Mouse (Mus musculus): ENCODE data around the gene H2-M3. TPM values are rescaled to one million over a fixed set of nuclear protein-coding genes. Genes with fewer than 3 reads are reported as not detected.
"Not testable (repeated sequence)": the region's sequence is repeated elsewhere in the genome, so short reads cannot be mapped to it uniquely, and the experiment has no call there.

Gene H2-M3
- 1.5 and 1.6 TPM in 2 replicates for polyA plus RNA-seq (2015; fragmentation: Nextera tagmentation; extraction: Ambion mirVana)

- H3K4me3 ChIP-seq (ENCODE audit: low read length), result peak within 1 kb of the TSS; percentile 54
- no peaks in the 10 kb centered on the region for H3K27me3 ChIP-seq (replicated peaks; ENCODE audit: control insufficient read depth, insufficient read depth, low read length)
- peak within 1 kb of the TSS; percentile 54 for H3K9ac ChIP-seq (ENCODE audit: low read depth, low read length)
- peak within 1 kb of the TSS; percentile 94 for H3K4me2 ChIP-seq (ENCODE audit: low read length)
- peak; percentile 99 for ATAC-seq
- no peak within 1 kb of the TSS for H3K27ac ChIP-seq (ENCODE audit: low read depth, low read length)
- 3% methylated on average over 26 of the region's 26 CpGs for WGBS
- H3K4me1 ChIP-seq (ENCODE audit: control insufficient read depth, insufficient read depth, low read depth, low read length), result no peaks in the 10 kb centered on the region
- no peaks in the 10 kb centered on the region for H3K36me3 ChIP-seq (ENCODE audit: control insufficient read depth, insufficient read depth, low read length)
- H3K9me3 ChIP-seq (ENCODE audit: control insufficient read depth, low read length), result no peaks in the 10 kb centered on the region
Measured at GRCm38 (mm10) chr17:37270058-37270701, at the start of gene H2-M3. Gene H2-M3, plus strand, starts transcription at chr17:37270220.

GRCm38 (mm10) chr17:37221879-37222278 lies 48.1 kb upstream of the H2-M3 start:
- ATAC-seq, result no peak
- Histone ChIP-seq H3K36me3 (ENCODE audit: control insufficient read depth, insufficient read depth, low read length) (no peaks in the 10 kb centered on the region), H3K27me3 (replicated peaks; ENCODE audit: control insufficient read depth, insufficient read depth, low read length) (no peaks in the 10 kb centered on the region), H3K9me3 (ENCODE audit: control insufficient read depth, low read length) (peaks cover 6% of the 10 kb centered on the region; the same call in 1 of the 2 replicates), H3K27ac (ENCODE audit: low read depth, low read length) (no peak overlapping the region), H3K4me2 (ENCODE audit: low read length) (no peak overlapping the region), H3K9ac (ENCODE audit: low read depth, low read length) (no peak overlapping the region), H3K4me1 (ENCODE audit: control insufficient read depth, insufficient read depth, low read depth, low read length) (no peaks in the 10 kb centered on the region), H3K4me3 (ENCODE audit: low read length) (no peak overlapping the region)
- WGBS, result 25% methylated on average over 1 of the region's 1 CpGs

GRCm38 (mm10) chr17:37237230-37237629 lies 32.8 kb upstream of the H2-M3 start, which contains the start of gene Olfr97:
Gene Olfr97, minus strand, starts transcription at chr17:37237330.
- H3K27ac ChIP-seq (ENCODE audit: low read depth, low read length); H3K4me2 ChIP-seq (ENCODE audit: low read length); H3K4me1 ChIP-seq (ENCODE audit: control insufficient read depth, insufficient read depth, low read depth, low read length); ATAC-seq; H3K4me3 ChIP-seq (ENCODE audit: low read length); H3K9me3 ChIP-seq (ENCODE audit: control insufficient read depth, low read length); H3K27me3 ChIP-seq (replicated peaks; ENCODE audit: control insufficient read depth, insufficient read depth, low read length); H3K9ac ChIP-seq (ENCODE audit: low read depth, low read length); H3K36me3 ChIP-seq (ENCODE audit: control insufficient read depth, insufficient read depth, low read length): not testable (repeated sequence)
- WGBS, result 94% methylated on average over 2 of the region's 2 CpGs

- H3K27me3 ChIP-seq (replicated peaks; ENCODE audit: control insufficient read depth, insufficient read depth, low read length), result no peaks in the 10 kb centered on the region
- no peak overlapping the region for H3K27ac ChIP-seq (ENCODE audit: low read depth, low read length)
- no peak for ATAC-seq
- H3K4me3 ChIP-seq (ENCODE audit: low read length), result no peak overlapping the region
- no peaks in the 10 kb centered on the region for H3K9me3 ChIP-seq (ENCODE audit: control insufficient read depth, low read length)
- no peaks in the 10 kb centered on the region for H3K4me1 ChIP-seq (ENCODE audit: control insufficient read depth, insufficient read depth, low read depth, low read length)
- WGBS, result 52% methylated on average over 3 of the region's 3 CpGs
- no peak overlapping the region for H3K4me2 ChIP-seq (ENCODE audit: low read length)
- H3K9ac ChIP-seq (ENCODE audit: low read depth, low read length), result no peak overlapping the region
- H3K36me3 ChIP-seq (ENCODE audit: control insufficient read depth, insufficient read depth, low read length), result no peaks in the 10 kb centered on the region
Measured at GRCm38 (mm10) chr17:37242198-37242597, 27.8 kb upstream of the H2-M3 start.

GRCm38 (mm10) chr17:37246715-37247114 lies 23.3 kb upstream of the H2-M3 start:
- H3K4me3 ChIP-seq (ENCODE audit: low read length), result no peak overlapping the region
- H3K36me3 ChIP-seq (ENCODE audit: control insufficient read depth, insufficient read depth, low read length), result no peaks in the 10 kb centered on the region
- H3K27ac ChIP-seq (ENCODE audit: low read depth, low read length), result no peak overlapping the region
- H3K4me1 ChIP-seq (ENCODE audit: control insufficient read depth, insufficient read depth, low read depth, low read length), result no peaks in the 10 kb centered on the region
- H3K9me3 ChIP-seq (ENCODE audit: control insufficient read depth, low read length), result no peaks in the 10 kb centered on the region
- H3K27me3 ChIP-seq (replicated peaks; ENCODE audit: control insufficient read depth, insufficient read depth, low read length), result no peaks in the 10 kb centered on the region
- 40% methylated on average over 5 of the region's 5 CpGs for WGBS
- peak; percentile 72; the same call in 1 of the 2 replicates for ATAC-seq
- no peak overlapping the region for H3K9ac ChIP-seq (ENCODE audit: low read depth, low read length)
- no peak overlapping the region for H3K4me2 ChIP-seq (ENCODE audit: low read length)

GRCm38 (mm10) chr17:37249460-37249859 lies 20.6 kb upstream of the H2-M3 start:
- no peaks in the 10 kb centered on the region for H3K27me3 ChIP-seq (replicated peaks; ENCODE audit: control insufficient read depth, insufficient read depth, low read length)
- no peaks in the 10 kb centered on the region for H3K4me1 ChIP-seq (ENCODE audit: control insufficient read depth, insufficient read depth, low read depth, low read length)
- H3K9me3 ChIP-seq (ENCODE audit: control insufficient read depth, low read length), result no peaks in the 10 kb centered on the region
- H3K4me3 ChIP-seq (ENCODE audit: low read length), result no peak overlapping the region
- H3K4me2 ChIP-seq (ENCODE audit: low read length), result no peak overlapping the region
- no peak overlapping the region for H3K9ac ChIP-seq (ENCODE audit: low read depth, low read length)
- no peak overlapping the region for H3K27ac ChIP-seq (ENCODE audit: low read depth, low read length)
- no peaks in the 10 kb centered on the region for H3K36me3 ChIP-seq (ENCODE audit: control insufficient read depth, insufficient read depth, low read length)
- ATAC-seq, result no peak

GRCm38 (mm10) chr17:37250544-37250943 lies 19.5 kb upstream of the H2-M3 start:
- no peak for ATAC-seq
- no peaks in the 10 kb centered on the region for H3K36me3 ChIP-seq (ENCODE audit: control insufficient read depth, insufficient read depth, low read length)
- H3K9ac ChIP-seq (ENCODE audit: low read depth, low read length), result no peak overlapping the region
- H3K27me3 ChIP-seq (replicated peaks; ENCODE audit: control insufficient read depth, insufficient read depth, low read length), result no peaks in the 10 kb centered on the region
- H3K4me3 ChIP-seq (ENCODE audit: low read length), result no peak overlapping the region
- 22% methylated on average over 1 of the region's 1 CpGs for WGBS
- H3K27ac ChIP-seq (ENCODE audit: low read depth, low read length), result no peak overlapping the region
- H3K4me1 ChIP-seq (ENCODE audit: control insufficient read depth, insufficient read depth, low read depth, low read length), result no peaks in the 10 kb centered on the region
- no peak overlapping the region for H3K4me2 ChIP-seq (ENCODE audit: low read length)
- H3K9me3 ChIP-seq (ENCODE audit: control insufficient read depth, low read length), result no peaks in the 10 kb centered on the region

GRCm38 (mm10) chr17:37263626-37264025 lies 6.4 kb upstream of the H2-M3 start, which contains the start of gene Olfr98:
Gene Olfr98, minus strand, starts transcription at chr17:37263749.
- no peak for ATAC-seq
- no peak within 1 kb of the TSS for H3K4me2 ChIP-seq (ENCODE audit: low read length)
- no peak within 1 kb of the TSS for H3K4me3 ChIP-seq (ENCODE audit: low read length)
- H3K36me3 ChIP-seq (ENCODE audit: control insufficient read depth, insufficient read depth, low read length), result no peaks in the 10 kb centered on the region
- no peak within 1 kb of the TSS for H3K9ac ChIP-seq (ENCODE audit: low read depth, low read length)
- WGBS, result 59% methylated on average over 1 of the region's 1 CpGs
- no peaks in the 10 kb centered on the region for H3K27me3 ChIP-seq (replicated peaks; ENCODE audit: control insufficient read depth, insufficient read depth, low read length)
- H3K4me1 ChIP-seq (ENCODE audit: control insufficient read depth, insufficient read depth, low read depth, low read length), result no peaks in the 10 kb centered on the region
- H3K27ac ChIP-seq (ENCODE audit: low read depth, low read length), result no peak within 1 kb of the TSS
- no peaks in the 10 kb centered on the region for H3K9me3 ChIP-seq (ENCODE audit: control insufficient read depth, low read length)

GRCm38 (mm10) chr17:37270702-37271092 lies 677 bp downstream of the H2-M3 start:
- H3K4me3 ChIP-seq (ENCODE audit: low read length), result peak overlapping the region; percentile 54
- H3K4me1 ChIP-seq (ENCODE audit: control insufficient read depth, insufficient read depth, low read depth, low read length), result no peaks in the 10 kb centered on the region
- H3K27ac ChIP-seq (ENCODE audit: low read depth, low read length), result no peak overlapping the region
- ATAC-seq, result peak; percentile 43; the same call in 1 of the 2 replicates
- peak overlapping the region; percentile 94 for H3K4me2 ChIP-seq (ENCODE audit: low read length)
- H3K9ac ChIP-seq (ENCODE audit: low read depth, low read length), result peak overlapping the region; percentile 54
- no peaks in the 10 kb centered on the region for H3K36me3 ChIP-seq (ENCODE audit: control insufficient read depth, insufficient read depth, low read length)
- no peaks in the 10 kb centered on the region for H3K27me3 ChIP-seq (replicated peaks; ENCODE audit: control insufficient read depth, insufficient read depth, low read length)
- 65% methylated on average over 8 of the region's 8 CpGs for WGBS
- H3K9me3 ChIP-seq (ENCODE audit: control insufficient read depth, low read length), result no peaks in the 10 kb centered on the region

All from hindbrain, embryonic 16.5 days (tissue).